ENCODE assay signal across 11 mouse cellular contexts in the genomic region with DNA sequence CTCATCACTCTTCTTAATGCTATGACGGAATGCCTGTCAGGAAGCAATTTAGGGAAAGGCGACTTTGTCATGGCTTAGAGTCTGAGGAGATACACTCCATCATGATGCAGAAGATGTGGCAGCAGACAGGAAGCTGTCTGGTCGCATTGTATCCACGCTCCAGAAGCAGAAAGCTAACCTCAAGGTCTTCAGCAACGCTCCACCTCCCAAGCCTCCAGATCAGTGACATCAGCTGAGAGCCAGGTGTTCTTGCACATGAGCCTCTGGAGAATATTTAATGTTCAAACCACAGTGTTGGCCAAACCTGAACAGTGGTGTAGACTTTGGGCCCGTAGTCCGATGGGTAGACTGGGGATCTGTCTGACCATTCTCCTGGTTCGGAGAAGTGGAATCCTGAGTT.
"Had no signal": no experiment of that assay in that cellular context is flagged by ENCODE, and none has a peak within 500 bp of the region (broad histone marks: within the 10 kb centered on the region; RNA-seq: fewer than 3 reads in every experiment).

No protein-coding gene starts in this region.

- H3K27ac ChIP-seq: limb, embryonic 13.5 days; liver, embryonic 13.5 days; midbrain, embryonic 10.5 days; neural tube, embryonic 13.5 days; stomach, embryonic 15.5 days had no signal

- H3K36me3 ChIP-seq: liver, embryonic 13.5 days had no signal

- H3K9ac ChIP-seq: limb, embryonic 13.5 days; liver, embryonic 13.5 days; neural tube, embryonic 13.5 days; stomach, embryonic 15.5 days had no signal

- DNase-seq: kidney, postnatal 10 days; left cerebral cortex, postnatal 4 days; liver, embryonic 13.5 days; lung, adult 18-20 months; midbrain, embryonic 14.5 days; right cerebral cortex, adult 18-20 months; right cerebral cortex, postnatal 25 days had no signal

- H3K4me2 ChIP-seq: limb, embryonic 13.5 days; liver, embryonic 13.5 days; neural tube, embryonic 13.5 days; stomach, embryonic 15.5 days had no signal

- H3K4me1 ChIP-seq: limb, embryonic 13.5 days; liver, embryonic 13.5 days; midbrain, embryonic 10.5 days; neural tube, embryonic 13.5 days; stomach, embryonic 15.5 days had no signal

- H3K9me3 ChIP-seq: liver, embryonic 13.5 days; midbrain, embryonic 10.5 days; neural tube, embryonic 13.5 days; stomach, embryonic 15.5 days had no signal

- H3K4me3 ChIP-seq: limb, embryonic 13.5 days; liver, embryonic 13.5 days; midbrain, embryonic 10.5 days; neural tube, embryonic 13.5 days; stomach, embryonic 15.5 days had no signal

- H3K27me3 ChIP-seq: limb, embryonic 13.5 days; liver, embryonic 13.5 days; neural tube, embryonic 13.5 days; stomach, embryonic 15.5 days had no signal
